Mouse (Mus musculus): ENCODE results near the gene Klk1b24.
"Not testable (repeated sequence)": the region's sequence is repeated elsewhere in the genome, so short reads cannot be mapped to it uniquely, and the experiment has no call there.

DNA sequence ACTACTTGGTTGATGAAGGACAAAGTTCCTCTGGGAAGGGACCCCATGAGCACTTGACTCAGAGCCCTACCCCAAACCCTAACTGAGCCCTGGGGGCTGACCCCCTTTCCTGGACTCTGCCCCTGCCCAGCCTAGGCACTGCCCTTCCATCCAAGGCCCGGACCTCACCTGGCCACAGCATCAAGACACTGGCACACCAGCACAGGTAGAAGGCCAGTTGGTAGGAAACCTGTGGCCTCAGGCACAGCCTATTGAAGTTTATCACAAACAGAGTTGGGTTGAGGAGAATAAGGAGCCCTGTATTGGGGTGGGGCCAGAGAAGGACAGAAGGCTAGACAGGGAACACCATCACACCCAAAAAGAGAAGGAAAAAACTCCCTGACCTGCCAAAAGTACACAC is 5.4 kb downstream of the Klk1b24 start:
- not testable (repeated sequence) for TF ChIP-seq POLR2A (IDR thresholded peaks at IDR 0.05; ENCODE audit: borderline replicate concordance, low read depth, low read length); CTCF (IDR thresholded peaks at IDR 0.05; ENCODE audit: low read depth, low read length)

Measured in bone marrow macrophage, adult 2 months (primary cell).